Mouse (Mus musculus): ENCODE results near the gene Olfr1513.
"Not testable (repeated sequence)": the region's sequence is repeated elsewhere in the genome, so short reads cannot be mapped to it uniquely, and the experiment has no call there.

Gene Olfr1513

DNA sequence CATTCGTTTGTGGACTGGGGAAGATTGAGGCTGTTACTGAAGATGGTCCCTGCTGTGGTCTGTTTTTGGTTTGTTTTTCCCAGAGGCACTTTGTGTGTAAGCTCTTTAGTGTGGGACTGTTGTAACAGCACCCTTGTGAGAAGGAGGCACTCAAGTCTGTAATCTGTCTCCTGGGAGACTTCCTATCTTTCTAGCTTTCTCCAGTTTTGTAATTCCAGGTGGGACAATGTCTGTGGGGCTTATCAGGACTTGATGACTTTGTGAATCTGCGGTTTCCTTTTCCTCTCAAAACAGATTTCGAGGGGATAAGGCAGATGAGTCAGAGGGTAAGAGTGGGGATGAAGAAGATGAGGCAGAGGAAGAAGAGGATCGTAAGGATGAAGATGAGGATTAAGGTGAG, at the start of gene Olfr1513:
Gene Olfr1513, minus strand, starts transcription at position 101 of the 400 bp plus-strand sequence.
- DNase-seq (ENCODE audit: extremely low read depth, low read depth, low spot score): no peak

DNA sequence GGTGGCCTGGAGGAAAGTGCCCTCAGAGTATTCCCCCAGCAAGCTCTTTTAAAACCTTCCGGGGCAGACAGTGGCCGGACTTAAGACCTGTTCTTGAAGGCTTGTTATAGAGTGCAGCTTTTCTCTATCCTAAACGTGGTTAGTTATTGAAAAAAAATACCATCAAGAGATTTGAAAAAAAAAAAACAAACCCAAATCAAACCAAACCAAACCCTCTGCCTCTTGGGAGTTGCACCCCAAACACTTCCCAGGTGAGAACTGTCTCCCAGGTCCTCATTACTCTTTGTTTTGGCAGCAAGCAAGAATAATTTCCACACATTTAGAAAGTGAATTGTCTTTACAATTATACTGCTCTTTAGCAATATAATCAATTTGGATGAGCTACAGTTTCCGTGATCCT, 41.1 kb upstream of the Olfr1513 start, which contains the start of gene Olfr1511:
Gene Olfr1511, minus strand, starts transcription at position 101 of the 400 bp plus-strand sequence.
- no peak for DNase-seq (ENCODE audit: extremely low read depth, low read depth, low spot score)

DNA sequence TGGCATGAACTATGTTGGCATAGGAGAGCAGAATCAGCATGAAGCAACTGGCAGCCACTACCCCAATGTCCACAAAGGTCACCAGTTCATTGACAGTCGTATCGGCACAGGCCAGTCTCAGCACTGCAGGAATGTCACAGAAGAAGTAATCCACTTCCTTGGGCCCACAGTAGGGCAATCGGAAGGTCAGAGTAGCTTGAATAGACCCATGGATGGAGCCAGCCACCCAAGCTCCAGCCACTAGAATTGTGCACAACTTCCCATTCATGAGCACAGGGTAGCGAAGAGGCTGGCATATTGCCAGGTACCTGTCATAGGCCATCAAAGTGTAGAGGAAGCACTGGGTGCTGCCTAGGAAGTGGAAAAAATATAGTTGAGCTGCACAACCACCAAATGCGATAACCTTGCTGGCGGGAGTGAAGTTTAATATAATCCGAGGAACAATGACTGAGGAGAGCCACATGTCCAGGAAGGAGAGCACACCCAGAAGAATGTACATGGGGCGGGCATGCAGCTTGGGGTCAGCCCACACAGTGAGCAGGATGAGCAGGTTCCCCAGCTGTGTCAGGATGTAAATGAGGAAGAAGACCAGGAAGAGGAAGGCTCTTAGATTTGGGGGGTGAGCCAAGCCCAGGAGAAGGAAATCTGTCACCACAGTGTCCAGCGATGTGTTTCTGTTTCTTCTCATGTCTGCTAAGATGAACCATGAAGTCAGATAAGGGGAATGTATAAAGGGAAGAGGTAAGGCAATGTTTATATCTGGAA, 34.1 kb upstream of the Olfr1513 start:
- not testable (repeated sequence) for DNase-seq (ENCODE audit: extremely low read depth, low read depth, low spot score)

DNA sequence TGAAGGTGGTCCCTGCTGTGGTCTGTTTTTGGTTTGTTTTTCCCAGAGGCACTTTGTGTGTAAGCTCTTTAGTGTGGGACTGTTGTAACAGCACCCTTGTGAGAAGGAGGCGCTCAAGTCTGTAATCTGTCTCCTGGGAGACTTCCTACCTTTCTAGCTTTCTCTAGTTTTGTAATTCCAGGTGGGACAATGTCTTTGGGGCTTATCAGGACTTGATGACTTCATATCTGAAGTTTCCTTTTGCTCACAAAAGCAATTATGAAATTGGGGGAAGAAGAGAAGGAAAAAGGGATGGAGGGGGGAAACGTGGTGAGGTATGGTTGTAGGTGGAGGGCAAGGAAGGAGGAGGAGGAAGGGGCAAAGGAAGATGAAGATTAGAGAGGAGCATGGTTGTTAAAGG, 22.9 kb upstream of the Olfr1513 start, which contains the start of gene Olfr1512:
Gene Olfr1512, minus strand, starts transcription at position 101 of the 400 bp plus-strand sequence.
- no peak for DNase-seq (ENCODE audit: extremely low read depth, low read depth, low spot score)

DNA sequence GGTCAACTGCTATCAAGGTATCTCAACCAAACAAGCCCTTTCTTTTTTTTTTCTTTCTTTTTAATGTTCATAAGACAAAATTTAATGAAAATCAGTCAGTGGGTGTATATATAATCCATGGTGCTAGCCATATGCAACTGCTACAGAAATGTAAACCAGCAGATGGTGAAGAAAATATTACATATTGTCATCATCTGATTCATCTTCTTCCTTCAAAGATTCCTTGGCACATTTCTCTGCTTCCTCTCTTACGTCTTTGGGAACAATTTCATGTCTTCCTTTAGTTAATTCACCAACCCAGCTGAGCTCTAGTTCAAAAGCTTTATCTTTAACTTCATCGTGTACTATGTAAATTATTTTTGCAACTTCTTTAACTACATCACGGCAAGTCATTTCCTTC, 12.5 kb upstream of the Olfr1513 start:
- no peak for DNase-seq (ENCODE audit: extremely low read depth, low read depth, low spot score)

DNA sequence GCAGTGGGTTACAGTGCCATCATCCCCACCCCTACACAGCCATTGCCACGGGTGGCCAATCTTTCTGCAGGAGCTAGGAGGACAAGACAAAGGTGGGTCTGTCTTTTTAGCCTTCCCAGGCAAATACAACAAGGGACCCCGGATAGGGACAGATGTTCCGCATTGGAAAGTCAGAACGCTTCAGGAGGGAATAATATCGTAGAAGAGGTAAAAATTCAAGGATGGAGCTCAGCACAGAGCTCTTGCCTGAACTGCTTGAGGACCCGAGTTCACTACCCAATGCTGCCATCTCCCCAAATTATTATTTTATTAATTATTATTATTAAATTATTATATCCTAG, 16.7 kb downstream of the Olfr1513 start:
- no peak for DNase-seq (ENCODE audit: extremely low read depth, low read depth, low spot score)

DNA sequence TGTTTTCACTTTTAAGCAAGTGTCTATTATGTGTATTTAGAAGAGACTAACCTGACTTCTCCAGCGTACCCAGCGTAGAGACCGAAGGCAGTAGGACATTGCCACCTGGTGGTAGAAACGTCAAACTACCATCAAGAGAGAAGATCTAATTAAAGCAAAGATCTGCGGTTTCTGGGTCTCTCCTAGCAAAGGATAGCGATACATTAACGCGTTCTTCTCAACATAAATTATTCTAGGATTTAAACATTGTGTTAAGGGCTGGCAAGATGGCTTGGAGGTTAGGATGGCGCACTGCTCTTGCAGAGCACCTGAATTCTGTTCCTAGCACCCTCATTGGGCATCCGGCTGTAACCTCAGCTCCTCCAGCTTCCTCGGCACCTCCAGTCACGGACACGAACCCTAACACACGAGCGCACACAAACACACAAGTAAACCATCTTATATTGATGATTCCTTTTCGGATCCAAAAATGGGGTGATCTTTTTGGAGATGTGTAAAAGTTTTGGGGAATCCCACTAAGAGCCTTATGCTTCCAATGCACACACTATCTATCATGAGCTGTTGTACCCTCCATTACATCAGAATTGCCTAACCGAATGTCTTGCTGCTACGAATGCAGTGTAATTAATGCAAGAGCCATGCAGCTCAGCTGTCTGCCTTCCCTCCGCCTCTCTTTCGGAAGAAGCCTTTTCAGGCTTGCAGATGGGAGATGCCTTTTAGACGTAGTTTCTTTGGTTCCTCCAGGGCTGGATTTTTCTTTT, 17.3 kb downstream of the Olfr1513 start:
- no peak for DNase-seq (ENCODE audit: extremely low read depth, low read depth, low spot score)

DNA sequence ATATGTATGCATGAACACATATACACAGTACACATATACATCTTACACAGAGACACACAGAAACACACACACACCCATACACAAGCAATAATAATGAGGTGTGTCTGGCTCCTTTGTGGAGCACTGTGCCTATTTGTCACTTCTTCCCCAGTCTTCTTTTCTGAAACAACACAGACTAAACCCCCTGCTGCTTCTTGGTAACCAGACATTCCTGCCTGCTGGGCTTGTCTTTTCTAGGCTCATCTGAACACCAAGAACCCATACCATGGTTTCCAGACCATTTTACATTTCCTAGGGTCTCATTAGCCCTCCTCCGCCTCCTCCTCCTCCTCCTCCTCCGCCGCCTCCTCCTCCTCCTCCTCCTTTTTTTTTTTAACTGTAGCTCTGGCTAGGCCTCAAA, 24.0 kb downstream of the Olfr1513 start:
- no peak for DNase-seq (ENCODE audit: extremely low read depth, low read depth, low spot score)

DNA sequence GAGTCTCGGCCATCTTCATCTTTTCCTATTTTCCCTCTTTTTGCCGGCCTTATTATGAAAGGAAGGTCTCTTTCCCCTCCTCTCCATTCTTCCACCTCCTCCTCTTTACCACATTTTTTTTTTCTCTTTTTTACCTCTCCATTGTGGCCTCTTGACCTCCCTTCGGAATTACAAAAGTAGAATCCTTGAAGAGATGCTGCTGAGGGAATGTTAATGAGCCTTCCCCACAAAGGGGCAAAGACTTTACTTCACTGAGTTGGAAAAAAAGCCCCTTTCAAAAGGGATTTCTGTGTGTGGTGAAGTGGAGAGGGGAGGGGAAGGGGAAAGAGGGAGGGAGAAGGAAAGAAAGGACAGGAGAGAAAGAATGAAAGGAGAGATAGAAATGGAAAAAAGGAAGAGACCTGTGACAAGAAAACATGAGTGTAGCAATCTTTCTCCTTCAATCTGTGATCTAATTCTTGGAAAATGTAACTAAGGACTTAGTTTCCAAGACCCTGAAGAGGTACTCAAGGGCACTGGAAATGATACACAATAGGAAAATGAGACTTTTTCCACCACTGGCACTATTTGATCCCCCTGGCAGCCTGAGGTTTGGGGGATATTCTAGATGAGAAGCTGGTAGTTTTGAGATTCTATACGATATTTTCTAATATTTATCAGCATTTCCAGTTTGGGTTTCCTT, 25.0 kb downstream of the Olfr1513 start:
- DNase-seq (ENCODE audit: extremely low read depth, low read depth, low spot score): no peak

DNA sequence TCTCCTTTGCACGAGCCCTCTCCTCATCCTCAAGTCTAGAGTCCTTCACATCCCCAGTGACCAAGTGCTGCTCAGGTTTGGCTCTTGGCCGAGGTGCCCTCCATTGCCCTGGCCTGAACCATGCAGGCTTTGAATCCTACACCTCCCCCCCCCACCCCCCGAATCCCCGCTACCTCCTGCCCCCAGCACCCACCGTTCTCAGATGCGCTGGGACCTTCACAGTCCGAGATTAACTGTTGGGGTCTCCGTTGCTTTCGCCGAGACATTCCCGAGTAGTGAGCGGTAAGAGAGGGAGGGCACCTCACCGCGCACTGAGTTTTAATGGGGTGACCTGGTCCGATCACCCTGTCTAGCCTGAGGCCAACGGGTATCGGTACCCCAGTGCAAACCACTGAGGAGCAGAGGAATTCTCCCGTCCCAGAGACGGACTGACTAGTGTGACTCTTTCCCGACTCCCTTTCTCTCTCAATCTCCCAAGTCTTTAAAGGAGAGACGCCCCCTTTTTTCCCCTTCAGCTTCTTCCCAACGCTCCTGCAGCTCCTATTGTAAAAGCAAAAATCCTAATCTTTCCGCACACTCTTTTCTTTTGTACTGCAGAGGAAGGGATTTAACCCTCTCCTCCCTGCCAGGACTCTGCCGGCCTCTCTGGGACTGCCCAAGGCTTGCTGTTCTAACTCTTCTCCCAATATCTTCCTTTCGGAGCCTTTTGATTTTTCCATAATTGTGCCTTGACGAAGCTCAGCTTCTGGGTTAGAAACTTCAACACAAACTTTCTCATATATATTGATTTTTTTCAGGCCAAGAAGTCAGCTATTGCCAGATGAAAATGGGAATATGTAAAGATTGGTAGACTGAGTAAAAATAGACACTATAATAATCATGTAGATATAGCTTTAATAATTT, 28.0 kb downstream of the Olfr1513 start, which contains the start of gene Sall2:
Gene Sall2, minus strand, starts transcription at position 853 of the 903 bp plus-strand sequence.
- no peak for DNase-seq (ENCODE audit: extremely low read depth, low read depth, low spot score)

DNA sequence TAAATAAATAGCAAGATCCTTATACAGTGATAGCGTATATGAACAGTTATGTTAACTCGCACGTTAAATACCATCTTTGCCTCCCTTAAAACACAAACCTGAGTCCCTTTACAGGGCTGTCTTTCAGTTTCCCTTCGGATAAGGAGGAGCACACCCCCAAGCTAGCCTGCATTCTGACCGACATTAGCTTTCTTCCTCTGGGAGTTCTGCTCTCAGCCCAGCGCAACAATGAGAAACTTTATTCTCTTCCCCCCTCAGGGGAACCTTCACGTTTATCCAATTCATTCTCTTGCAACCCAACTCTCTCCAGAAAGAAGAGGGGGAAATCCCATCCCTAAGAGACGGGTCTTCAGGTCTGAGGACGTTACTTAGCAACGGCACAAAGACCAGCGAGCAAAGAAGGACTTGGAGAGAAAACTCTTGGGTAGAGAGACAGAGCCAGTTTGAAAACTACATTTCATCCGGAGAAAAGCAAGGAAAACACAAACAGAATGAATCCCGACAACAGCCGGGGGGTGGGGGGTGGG, 28.8 kb downstream of the Olfr1513 start:
- no peak for DNase-seq (ENCODE audit: extremely low read depth, low read depth, low spot score)

DNA sequence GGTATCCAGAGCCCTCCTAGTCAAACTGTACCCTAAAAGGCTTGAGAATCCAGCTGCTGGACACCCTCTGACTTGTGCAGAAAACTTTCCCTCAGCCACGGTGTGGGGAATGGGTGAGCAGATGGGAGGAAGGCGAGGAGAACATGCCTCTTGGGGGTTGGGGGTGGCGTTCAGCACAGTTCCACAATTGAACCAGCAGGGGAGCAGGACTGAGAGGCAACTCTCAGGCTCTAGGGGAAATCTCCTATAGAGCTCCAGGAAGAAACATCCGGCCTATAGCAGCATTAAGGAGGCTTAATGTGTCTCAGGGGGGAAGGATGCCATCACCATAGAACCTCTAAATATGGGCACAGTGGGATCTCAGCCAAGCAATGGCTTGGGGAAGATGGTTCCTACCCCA, 30.3 kb downstream of the Olfr1513 start:
- DNase-seq (ENCODE audit: extremely low read depth, low read depth, low spot score): no peak

DNA sequence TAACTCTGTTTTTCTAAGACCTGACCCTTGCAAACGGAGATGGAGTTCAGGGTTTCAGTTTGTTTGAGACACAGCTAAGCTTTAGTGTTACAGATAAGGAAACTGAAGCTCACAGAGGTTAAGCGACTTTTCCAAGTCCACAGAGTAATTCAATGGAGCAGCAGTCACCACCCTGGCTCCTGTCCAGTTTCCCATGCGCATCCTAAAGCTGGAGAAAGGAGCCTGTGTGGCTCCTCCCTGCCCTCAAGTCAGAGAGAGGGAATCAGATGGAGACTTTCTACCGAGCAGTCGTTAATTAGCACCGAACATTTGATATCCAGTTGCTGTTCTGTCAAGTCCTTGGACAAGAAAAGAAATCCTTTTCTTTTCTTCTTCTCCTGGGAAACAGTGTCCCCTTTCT, 36.8 kb downstream of the Olfr1513 start:
- no peak for DNase-seq (ENCODE audit: extremely low read depth, low read depth, low spot score)

DNA sequence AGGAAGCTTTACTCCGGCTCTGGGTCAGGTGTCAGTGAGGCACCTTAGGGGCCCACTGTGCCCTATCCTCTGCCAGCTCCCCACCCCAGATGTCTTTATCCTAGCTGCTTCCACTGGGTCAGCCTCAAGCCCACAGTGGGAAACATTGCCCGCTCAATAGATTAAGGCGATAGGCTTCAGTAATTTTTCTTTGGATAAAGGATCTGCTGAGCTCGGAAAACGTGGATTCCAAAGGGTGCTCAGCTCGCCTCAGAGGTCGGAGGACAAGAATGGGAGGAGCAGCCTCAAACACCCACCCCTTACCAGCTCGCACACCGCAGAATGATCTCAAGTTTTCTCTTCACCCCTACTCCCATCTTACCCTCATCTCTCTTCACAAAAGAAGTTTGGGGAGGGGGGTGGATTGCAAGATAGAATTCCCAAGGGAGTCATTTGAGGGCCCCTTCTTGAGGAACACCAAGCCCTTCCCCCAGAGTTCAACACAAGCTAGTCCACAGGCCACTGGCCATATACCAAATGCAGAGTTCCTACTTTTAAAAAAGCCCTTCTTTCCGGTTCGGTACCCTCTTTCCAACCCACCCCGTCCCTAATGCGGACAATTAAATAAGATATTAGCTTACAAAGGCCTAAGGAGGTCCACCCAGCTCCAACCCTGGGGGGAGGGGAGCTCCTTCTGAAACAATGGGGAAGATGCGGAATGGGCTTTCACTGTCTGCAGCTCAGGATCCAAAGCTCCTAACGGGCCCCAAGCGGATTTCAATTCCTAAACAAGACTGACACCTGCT, 39.6 kb downstream of the Olfr1513 start:
- DNase-seq (ENCODE audit: extremely low read depth, low read depth, low spot score): no peak

DNA sequence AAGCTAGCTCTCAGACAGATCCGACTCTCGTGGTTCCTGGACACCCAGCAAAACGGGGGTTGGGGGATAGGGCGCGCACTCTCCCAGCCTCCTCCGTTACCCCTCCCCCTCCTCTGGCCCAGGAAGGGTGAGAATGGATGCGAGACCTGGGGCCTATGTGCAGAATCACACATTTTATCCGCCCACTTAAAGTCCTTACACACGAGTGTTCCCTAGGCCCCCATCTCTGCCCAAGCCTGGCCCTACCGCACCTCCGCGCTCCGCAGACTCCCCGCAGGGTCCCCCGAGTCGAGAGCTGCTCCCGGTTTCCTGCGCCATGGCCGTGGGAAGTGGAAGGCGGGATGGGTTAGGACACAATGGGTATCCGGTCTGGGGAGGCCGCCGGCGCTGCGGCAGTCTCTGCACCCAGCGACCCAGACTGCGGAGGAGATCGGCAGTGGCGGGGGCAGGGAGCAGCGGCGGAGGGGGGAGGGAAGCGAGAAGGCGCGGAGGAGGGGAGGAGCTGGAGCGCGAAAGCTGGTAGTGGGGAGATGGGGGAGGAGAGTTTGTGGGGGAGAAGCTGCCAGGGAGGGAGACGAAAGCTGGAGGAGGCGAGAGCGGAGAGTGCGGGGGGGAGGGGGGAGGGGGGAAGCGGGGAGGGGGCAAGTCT, 40.3 kb downstream of the Olfr1513 start:
- no peak for DNase-seq (ENCODE audit: extremely low read depth, low read depth, low spot score)

DNA sequence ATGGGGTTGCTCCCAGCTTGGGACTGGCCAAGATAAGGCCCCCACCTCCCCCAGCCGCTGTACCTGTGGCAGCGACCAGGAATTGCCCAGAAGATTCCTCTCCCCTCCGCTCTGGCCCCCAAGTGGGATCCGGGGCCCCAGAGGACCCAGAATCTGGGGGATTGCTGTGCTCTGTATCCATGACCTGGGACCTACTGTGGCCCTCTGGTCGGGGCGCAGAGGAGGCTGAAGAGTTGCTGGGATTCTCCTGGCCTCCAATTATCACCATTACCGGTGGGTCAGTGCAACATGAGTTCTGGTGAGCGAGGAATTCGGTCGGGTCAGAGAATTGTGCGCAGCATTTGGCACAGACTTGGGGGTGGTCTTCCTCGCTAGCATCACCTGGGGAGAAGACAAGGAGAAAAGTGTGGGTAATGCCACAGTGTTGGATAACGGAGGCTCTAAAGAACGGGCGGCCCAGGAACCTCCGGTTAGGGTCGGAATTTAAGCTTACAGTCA, 40.9 kb downstream of the Olfr1513 start:
- DNase-seq (ENCODE audit: extremely low read depth, low read depth, low spot score): no peak

DNA sequence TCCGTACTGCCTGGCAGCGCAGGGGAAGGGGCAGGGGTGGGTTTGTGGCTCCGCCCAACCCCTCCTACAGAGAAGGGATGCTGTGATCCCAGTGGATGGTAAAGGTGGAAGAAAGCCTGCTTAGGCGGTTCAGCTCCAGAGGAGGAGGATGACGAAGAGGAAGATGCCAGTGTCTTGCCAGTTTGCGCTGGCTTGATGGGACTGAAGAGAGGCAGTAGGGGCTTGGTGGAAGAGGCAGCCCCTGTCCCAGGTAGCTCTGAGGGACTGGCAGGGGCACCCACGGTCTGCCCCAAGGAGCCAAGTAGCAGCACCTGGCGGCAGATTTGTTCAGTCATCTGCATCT, 41.4 kb downstream of the Olfr1513 start:
- no peak for DNase-seq (ENCODE audit: extremely low read depth, low read depth, low spot score)

DNA sequence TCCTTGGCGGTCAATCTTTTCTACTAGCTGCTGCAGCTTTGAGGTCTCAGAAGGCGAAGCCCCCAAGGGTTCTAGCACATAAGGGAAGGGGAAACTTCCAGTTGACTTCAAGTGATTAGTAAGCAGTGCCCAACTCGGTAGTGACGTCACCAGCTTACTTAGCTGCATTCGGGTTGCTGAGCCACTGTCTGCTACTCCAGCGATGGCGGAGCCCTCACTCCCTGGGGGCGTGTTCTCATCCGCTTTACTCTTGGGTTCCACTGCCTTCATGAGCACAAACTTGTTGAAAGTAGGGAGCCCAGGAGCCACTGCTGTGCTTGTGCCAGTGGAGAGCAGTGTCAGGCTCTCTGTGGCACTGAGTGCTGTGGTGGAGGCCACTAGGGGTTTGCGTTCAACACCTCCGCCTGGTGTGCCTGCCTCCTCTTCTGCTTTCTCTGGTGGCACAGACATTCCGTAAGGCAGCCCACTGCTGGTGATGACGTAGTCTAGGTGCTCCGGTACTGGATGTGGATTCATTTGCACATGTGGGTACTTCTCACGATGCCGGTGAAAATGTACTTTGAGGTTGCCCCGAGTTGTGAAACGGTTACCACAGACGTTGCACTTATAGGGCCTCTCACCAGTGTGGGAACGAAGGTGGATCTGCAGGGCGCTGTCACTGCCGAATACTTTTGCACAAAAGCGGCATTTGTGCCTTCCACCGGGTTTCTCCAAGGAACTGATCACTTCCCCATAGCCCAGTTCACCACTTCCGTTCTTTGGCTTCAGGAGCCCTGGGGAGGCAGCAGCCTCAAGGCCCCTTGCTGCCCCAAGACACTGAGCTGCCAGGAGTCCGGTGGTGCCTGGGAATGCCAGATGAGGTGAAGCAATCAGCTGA, 42.0 kb downstream of the Olfr1513 start:
- no peak for DNase-seq (ENCODE audit: extremely low read depth, low read depth, low spot score)
